ENCODE assay signal across 27 mouse cellular contexts in genomic region chr19:25652560-25652959, GRCm38 (mm10). TPM values are rescaled to one million over a fixed set of nuclear protein-coding genes. Genes with fewer than 3 reads are reported as not detected.
"Had no signal": no experiment of that assay in that cellular context is flagged by ENCODE, and none has a peak within 500 bp of the region (broad histone marks: within the 10 kb centered on the region; RNA-seq: fewer than 3 reads in every experiment).

No protein-coding gene starts in this region.

- H3K9ac ChIP-seq: kidney, embryonic 15.5 days; limb, embryonic 13.5 days; liver, embryonic 12.5 days; liver, embryonic 15.5 days; lung, embryonic 15.5 days; midbrain, embryonic 12.5 days; midbrain, embryonic 15.5 days; neural tube, embryonic 13.5 days; stomach, embryonic 15.5 days had no signal

- H3K4me1 ChIP-seq: liver, embryonic 12.5 days; liver, embryonic 15.5 days; midbrain, embryonic 12.5 days; midbrain, embryonic 15.5 days had no signal

- DNase-seq: kidney, adult 2 months; kidney, postnatal 10 days; kidney, postnatal 36 days; liver; lung, adult 18-20 months; lung, postnatal 10 days; lung, postnatal 36 days; retina, postnatal 1 day; right cerebral cortex, postnatal 25 days; spleen, adult 18-20 months; thymus, adult 18-20 months; thymus, postnatal 36 days had no signal

- H3K9me3 ChIP-seq: kidney, embryonic 15.5 days; limb, embryonic 10.5 days; limb, embryonic 13.5 days; liver, embryonic 12.5 days; liver, embryonic 15.5 days; lung, embryonic 15.5 days; midbrain, embryonic 12.5 days; midbrain, embryonic 15.5 days; neural tube, embryonic 13.5 days; stomach, embryonic 15.5 days had no signal

- H3K4me3 ChIP-seq: kidney, embryonic 15.5 days; limb, embryonic 10.5 days; limb, embryonic 13.5 days; liver, embryonic 12.5 days; liver, embryonic 15.5 days; lung, embryonic 15.5 days; midbrain, embryonic 12.5 days; midbrain, embryonic 15.5 days; myocyte; neural tube, embryonic 13.5 days; stomach, embryonic 15.5 days had no signal

- ATAC-seq: intestine, postnatal 0 days; liver, embryonic 12.5 days; midbrain, embryonic 15.5 days had no signal

- H3K27ac ChIP-seq: kidney, embryonic 15.5 days; limb, embryonic 10.5 days; limb, embryonic 13.5 days; liver, embryonic 12.5 days; liver, embryonic 15.5 days; lung, embryonic 15.5 days; midbrain, embryonic 12.5 days; midbrain, embryonic 15.5 days; neural tube, embryonic 13.5 days; stomach, embryonic 15.5 days had no signal

- H3K36me3 ChIP-seq: kidney, embryonic 15.5 days; limb, embryonic 10.5 days; limb, embryonic 13.5 days; liver, embryonic 12.5 days; liver, embryonic 15.5 days; lung, embryonic 15.5 days; midbrain, embryonic 12.5 days; midbrain, embryonic 15.5 days; neural tube, embryonic 13.5 days; stomach, embryonic 15.5 days had no signal

- H3K27me3 ChIP-seq: liver, embryonic 12.5 days; liver, embryonic 15.5 days; midbrain, embryonic 12.5 days; midbrain, embryonic 15.5 days; stomach, embryonic 15.5 days had no signal

- H3K4me2 ChIP-seq: kidney, embryonic 15.5 days; limb, embryonic 13.5 days; liver, embryonic 12.5 days; liver, embryonic 15.5 days; lung, embryonic 15.5 days; midbrain, embryonic 12.5 days; midbrain, embryonic 15.5 days; neural tube, embryonic 13.5 days; stomach, embryonic 15.5 days had no signal

RNA-seq across cellular contexts. Expression of gene Dmrt2, which starts 19.7 kb away (rescaled TPM):
- total RNA-seq: megakaryocyte-erythroid progenitor cell, adult 5-6 weeks; monocyte, adult 5-6 weeks; neutrophil, adult 5-6 weeks had no signal

RNA-seq across cellular contexts. Expression of gene Dmrt3, which starts 42.5 kb away (rescaled TPM):
- total RNA-seq: megakaryocyte-erythroid progenitor cell, adult 5-6 weeks; monocyte, adult 5-6 weeks had no signal
- polyA plus RNA-seq: intestine, postnatal 0 days; kidney, adult 2 months; kidney, embryonic 15.5 days; liver, embryonic 12.5 days; liver, embryonic 15.5 days had no signal
